ENCODE assay signal across 9 mouse cellular contexts in the genomic region with DNA sequence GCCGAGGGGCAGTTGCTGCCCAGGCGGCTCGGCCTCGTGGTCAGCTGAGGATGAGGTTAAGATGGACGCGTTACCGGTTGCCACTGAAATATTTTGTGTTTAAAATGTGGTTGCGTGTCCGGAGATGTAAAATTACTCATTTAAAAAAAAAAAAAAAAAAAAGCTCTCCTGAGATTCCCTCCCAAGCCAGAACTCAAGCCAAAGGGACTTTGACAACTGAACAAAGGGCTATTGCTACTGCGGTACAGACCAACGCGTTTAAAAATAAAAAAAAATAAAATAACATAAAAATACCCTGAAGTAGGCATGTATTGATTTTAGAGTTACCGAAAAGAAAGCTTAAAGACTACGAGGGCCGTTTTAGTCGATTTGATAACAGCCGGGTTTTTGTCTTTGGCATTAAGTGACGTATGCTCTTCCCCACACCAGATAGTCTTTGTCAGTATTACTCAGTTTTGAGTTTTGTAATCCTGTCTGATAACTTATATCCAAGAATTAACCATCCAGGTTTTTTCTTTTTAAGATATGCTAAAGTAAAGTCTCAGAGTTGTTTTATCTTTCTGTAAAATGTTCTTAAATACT. TPM values are rescaled to one million over a fixed set of nuclear protein-coding genes. Genes with fewer than 3 reads are reported as not detected.
DNase-seq lines count a peak whose midpoint lies in the region; ATAC-seq and TF ChIP-seq lines count a peak whose summit lies in the region.
"Had no signal": no experiment of that assay in that cellular context is flagged by ENCODE, and none has a peak within 500 bp of the region (broad histone marks: within the 10 kb centered on the region; RNA-seq: fewer than 3 reads in every experiment).

No protein-coding gene starts in this region.

- no peak for TF ChIP-seq POLR2A in cerebellum, adult 2 months (IDR thresholded peaks at IDR 0.05; ENCODE audit: borderline replicate concordance, insufficient read depth, low read length)

- H3K9me3 ChIP-seq in forebrain, embryonic 12.5 days = no peaks in the 10 kb centered on the region
- H3K9me3 ChIP-seq in liver, embryonic 13.5 days (replicated peaks) = no peaks in the 10 kb centered on the region

- no peak for TF ChIP-seq CTCF in cerebellum, adult 2 months (IDR thresholded peaks at IDR 0.05; ENCODE audit: borderline replicate concordance, insufficient read depth, low read depth, low read length)

- WGBS in cerebellum, adult 2 months = under 1% methylated on average over 18 of the region's 18 CpGs
- WGBS in forebrain, embryonic 12.5 days = under 1% methylated on average over 18 of the region's 18 CpGs
- WGBS in liver, embryonic 13.5 days (ENCODE audit: insufficient replicate concordance) = under 1% methylated on average over 18 of the region's 18 CpGs

- peak overlapping the region; percentile 57 for H3K4me2 ChIP-seq in forebrain, embryonic 12.5 days
- peak overlapping the region; percentile 83 for H3K4me2 ChIP-seq in liver, embryonic 13.5 days

- H3K4me3 ChIP-seq in cerebellum, adult 2 months (replicated peaks; ENCODE audit: insufficient read depth, low read depth, low read length) = peak overlapping the region; percentile 85
- peak overlapping the region; percentile 67 for H3K4me3 ChIP-seq in forebrain, embryonic 12.5 days (replicated peaks)
- H3K4me3 ChIP-seq in liver, embryonic 13.5 days (replicated peaks) = peak overlapping the region; percentile 73

- no peaks in the 10 kb centered on the region for H3K4me1 ChIP-seq in cerebellum, adult 2 months (ENCODE audit: control insufficient read depth, insufficient read depth, low read length)
- peaks cover 4% of the 10 kb centered on the region; the same call in 1 of the 2 replicates for H3K4me1 ChIP-seq in forebrain, embryonic 12.5 days
- H3K4me1 ChIP-seq in liver, embryonic 13.5 days (replicated peaks) = peaks cover 9% of the 10 kb centered on the region

- peak in 1 of 2 experiments; percentile 22 for DNase-seq in cerebellum, adult 2 months
- DNase-seq in B cell, adult 2 months = peak; percentile 10 to 23
- DNase-seq in liver, embryonic 13.5 days = no peak
- no peak for DNase-seq in urinary bladder, postnatal 10 days (ENCODE audit: low spot score)
- no peak for DNase-seq in layer of hippocampus, adult 11-12 months (ENCODE audit: low spot score)

- ATAC-seq in cerebellum, adult (ENCODE audit: insufficient number of reproducible peaks, low FRiP score, low TSS enrichment) = no peak
- ATAC-seq in forebrain, embryonic 12.5 days (ENCODE audit: low FRiP score) = peak; percentile 1
- ATAC-seq in liver, embryonic 13.5 days (ENCODE audit: low read depth) = no peak
- no peak for ATAC-seq in megakaryocyte-erythroid progenitor cell, adult 5-6 weeks (replicated peaks; ENCODE audit: low FRiP score, low TSS enrichment, poor library complexity, severe bottlenecking)

- H3K27ac ChIP-seq in cerebellum, adult 2 months (ENCODE audit: insufficient read depth, low read length) = peak overlapping the region; percentile 85
- peak overlapping the region; percentile 99 for H3K27ac ChIP-seq in forebrain, embryonic 12.5 days
- peak overlapping the region; percentile 97 for H3K27ac ChIP-seq in liver, embryonic 13.5 days

- H3K9ac ChIP-seq in forebrain, embryonic 12.5 days = peak overlapping the region; percentile 50
- peak overlapping the region; percentile 85 for H3K9ac ChIP-seq in liver, embryonic 13.5 days

- no peaks in the 10 kb centered on the region for H3K27me3 ChIP-seq in cerebellum, adult 2 months (ENCODE audit: control insufficient read depth, insufficient read depth, low read length)
- H3K27me3 ChIP-seq in forebrain, embryonic 12.5 days = no peaks in the 10 kb centered on the region
- H3K27me3 ChIP-seq in liver, embryonic 13.5 days = no peaks in the 10 kb centered on the region

- H3K36me3 ChIP-seq in forebrain, embryonic 12.5 days (replicated peaks) = 0 out of 2 replicates have a peak, but pooled peaks cover 3% of the 10 kb centered on the region
- peaks cover 9% of the 10 kb centered on the region for H3K36me3 ChIP-seq in liver, embryonic 13.5 days

RNA-seq across cellular contexts. Expression of gene Mttp, which starts 0.6 kb away (rescaled TPM):
- polyA plus RNA-seq in cerebellum, adult 2 months (2012; rRNA removed) = 6.7 and 7.4 TPM in 2 replicates
- polyA plus RNA-seq in forebrain, embryonic 12.5 days (2016; fragmentation: Nextera tagmentation; extraction: Ambion mirVana) = 13.4 and 14.1 TPM in 2 replicates
- 27.4 and 36.9 TPM in 2 replicates for polyA plus RNA-seq in liver, embryonic 13.5 days (2015; fragmentation: Nextera tagmentation; extraction: Ambion mirVana)
- total RNA-seq in megakaryocyte-erythroid progenitor cell, adult 5-6 weeks (2014; fragmentation: Nextera tagmentation) = 1.2 and 3.3 TPM in 2 replicates
- 2.7 and 3.4 TPM in 2 replicates for total RNA-seq in megakaryocyte-erythroid progenitor cell, adult 5-6 weeks (2017)

RNA-seq across cellular contexts. Expression of gene Trmt10a, which starts 0.9 kb away (rescaled TPM):
- 5.8 and 6.0 TPM in 2 replicates for polyA plus RNA-seq in cerebellum, adult 2 months (2012; rRNA removed)
- polyA plus RNA-seq in forebrain, embryonic 12.5 days (2016; fragmentation: Nextera tagmentation; extraction: Ambion mirVana) = 13.7 and 14.5 TPM in 2 replicates
- polyA plus RNA-seq in liver, embryonic 13.5 days (2015; fragmentation: Nextera tagmentation; extraction: Ambion mirVana) = 7.3 and 8.6 TPM in 2 replicates
- 4.4 and 7.3 TPM in 2 replicates for total RNA-seq in megakaryocyte-erythroid progenitor cell, adult 5-6 weeks (2014; fragmentation: Nextera tagmentation)
- 8.5 and 30.6 TPM in 2 replicates for total RNA-seq in megakaryocyte-erythroid progenitor cell, adult 5-6 weeks (2017)

RNA-seq across cellular contexts. Expression of gene 4930579F01Rik, which starts 49.5 kb away (rescaled TPM):
- not detected in 2 replicates for polyA plus RNA-seq in cerebellum, adult 2 months (2012; rRNA removed)
- polyA plus RNA-seq in forebrain, embryonic 12.5 days (2016; fragmentation: Nextera tagmentation; extraction: Ambion mirVana) = not detected in 2 replicates
- not detected in 2 replicates for polyA plus RNA-seq in liver, embryonic 13.5 days (2015; fragmentation: Nextera tagmentation; extraction: Ambion mirVana)
- total RNA-seq in megakaryocyte-erythroid progenitor cell, adult 5-6 weeks (2014; fragmentation: Nextera tagmentation) = not detected in 2 replicates
- not detected in 2 replicates for total RNA-seq in megakaryocyte-erythroid progenitor cell, adult 5-6 weeks (2017)
- total RNA-seq: layer of hippocampus, adult 18-20 months had no signal

Comparison
In these comparisons a context has a peak if more than half of its experiments do, and no peak if none do; other contexts are left out.
1. DNase-seq: peak in B cell, adult 2 months (2 of 2); none in liver, embryonic 13.5 days (single experiment), urinary bladder, postnatal 10 days (single experiment) and layer of hippocampus, adult 11-12 months (single experiment).
2. Peak in every context shown above with its lines, with median percentiles within 50 percentile points of each other: H3K27ac ChIP-seq and H3K4me3 ChIP-seq.